Mouse (Mus musculus) liver, embryonic 12.5 days (tissue): ENCODE data around the gene BC035044. TPM values are rescaled to one million over a fixed set of nuclear protein-coding genes. Genes with fewer than 3 reads are reported as not detected.

Experiments used
- ATAC-seq: fragments of 200-750 bp; cut with Nextera tagmentation; 2 replicates; pipeline ENCODE4 v1.8.0; 2017; ENCODE audit warnings: moderate number of reproducible peaks, mild to moderate bottlenecking, moderate library complexity
- H3K27ac ChIP-seq: fragments of 300-500 bp; sonication (generic); 2 replicates; pipeline ENCODE4 v1.5.1; 2016; ENCODE audit warnings: mild to moderate bottlenecking
- H3K27me3 ChIP-seq: fragments of 300-500 bp; sonication (generic); replicated peaks from 2 replicates; pipeline ENCODE4 v1.6.1; 2016; ENCODE audit warnings: mild to moderate bottlenecking, moderate library complexity
- H3K36me3 ChIP-seq: fragments of 300-500 bp; sonication (generic); 2 replicates; pipeline ENCODE4 v1.6.1; 2016; ENCODE audit warnings: mild to moderate bottlenecking, moderate library complexity
- H3K4me1 ChIP-seq: fragments of 300-500 bp; sonication (generic); 2 replicates; pipeline ENCODE4 v1.6.1; 2016
- H3K4me2 ChIP-seq: fragments of 300-500 bp; sonication (generic); 2 replicates; pipeline ENCODE4 v1.6.1; 2016; ENCODE audit warnings: mild to moderate bottlenecking, moderate library complexity
- H3K4me3 ChIP-seq: fragments of 300-500 bp; sonication (generic); 2 replicates; pipeline ENCODE4 v1.5.1; 2016; ENCODE audit warnings: mild to moderate bottlenecking, moderate library complexity
- H3K9ac ChIP-seq: fragments of 300-500 bp; sonication (generic); 2 replicates; pipeline ENCODE4 v1.6.1; 2016; ENCODE audit warnings: mild to moderate bottlenecking, moderate library complexity
- H3K9me3 ChIP-seq: fragments of 300-500 bp; sonication (generic); replicated peaks from 2 replicates; pipeline ENCODE4 v1.6.1; 2016; ENCODE audit warnings: mild to moderate bottlenecking, moderate library complexity
- WGBS: fragments of 180-500 bp; shearing (Covaris S2); methylation state at CpG from one replicate; pipeline ENCODE4 v1.1.7; 2016; ENCODE audit not compliant: insufficient replicate concordance; 5-methylcytosine and 5-hydroxymethylcytosine counted together
- polyA plus RNA-seq: library from polyadenylated mRNA; unstranded; fragments of >200 nt; fragmentation: Nextera tagmentation; extraction: Ambion mirVana; gene quantifications from 2 replicates; pipeline ENCODE4 v1.2.1, GENCODE M21; 2016

The BC035044 gene
- polyA plus RNA-seq, 1 experiment from 2014 or later: 6.3 TPM

DNA sequence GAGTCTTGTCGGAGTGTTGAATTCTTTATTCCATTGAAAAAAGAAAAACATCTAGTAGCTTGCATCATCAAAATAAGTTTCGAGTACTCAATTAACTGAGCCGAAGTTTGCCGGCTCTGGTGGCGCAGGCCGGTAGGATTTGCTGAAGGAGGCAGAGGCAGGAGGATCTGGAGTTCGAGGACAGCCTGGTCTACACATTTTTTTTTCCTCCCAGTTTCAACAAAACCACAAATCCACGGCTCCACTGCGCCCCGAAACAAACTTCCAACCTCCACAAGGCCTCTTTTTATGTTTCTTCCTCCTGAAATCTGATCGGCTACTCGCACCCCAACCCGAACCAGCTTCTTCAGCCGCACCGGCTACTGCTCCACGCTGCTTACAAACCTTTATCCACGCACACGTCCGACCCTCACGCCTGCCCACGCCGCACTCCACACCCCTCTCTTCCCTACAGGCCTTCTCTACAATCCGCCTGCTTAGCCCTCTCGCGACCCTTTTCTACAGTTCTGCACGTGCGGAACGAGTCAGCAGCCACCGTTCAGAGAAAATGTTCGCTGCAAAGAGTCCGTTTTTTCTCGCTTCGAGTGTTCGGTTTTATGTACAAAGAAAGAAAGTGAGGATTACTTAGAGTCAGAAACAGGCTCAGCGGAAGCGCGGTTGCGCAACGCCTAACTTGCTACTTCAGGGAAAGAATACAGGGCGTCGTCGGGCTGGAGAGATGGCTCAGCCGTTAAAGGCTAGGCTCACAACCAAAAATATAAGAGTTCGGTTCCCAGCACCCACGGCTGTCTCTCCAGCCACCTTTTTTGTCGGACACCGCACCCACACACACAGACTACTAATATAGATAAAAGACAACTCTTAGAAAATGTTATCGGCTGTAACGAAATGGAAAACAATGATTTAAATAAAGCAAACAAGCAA lies 52.3 kb downstream of the BC035044 start:
- peak; percentile 79 for ATAC-seq
- H3K9ac ChIP-seq: peak overlapping the region; percentile 81
- peak overlapping the region; percentile 80 for H3K4me3 ChIP-seq
- under 1% methylated on average over 49 of the region's 49 CpGs for whole genome bisulfite sequencing
- no peaks in the 10 kb centered on the region for H3K36me3 ChIP-seq
- peaks cover 49% of the 10 kb centered on the region for H3K4me1 ChIP-seq
- H3K27me3 ChIP-seq: no peaks in the 10 kb centered on the region
- H3K9me3 ChIP-seq: no peaks in the 10 kb centered on the region
- peak overlapping the region; percentile 86 for H3K27ac ChIP-seq
- H3K4me2 ChIP-seq: peak overlapping the region; percentile 86

DNA sequence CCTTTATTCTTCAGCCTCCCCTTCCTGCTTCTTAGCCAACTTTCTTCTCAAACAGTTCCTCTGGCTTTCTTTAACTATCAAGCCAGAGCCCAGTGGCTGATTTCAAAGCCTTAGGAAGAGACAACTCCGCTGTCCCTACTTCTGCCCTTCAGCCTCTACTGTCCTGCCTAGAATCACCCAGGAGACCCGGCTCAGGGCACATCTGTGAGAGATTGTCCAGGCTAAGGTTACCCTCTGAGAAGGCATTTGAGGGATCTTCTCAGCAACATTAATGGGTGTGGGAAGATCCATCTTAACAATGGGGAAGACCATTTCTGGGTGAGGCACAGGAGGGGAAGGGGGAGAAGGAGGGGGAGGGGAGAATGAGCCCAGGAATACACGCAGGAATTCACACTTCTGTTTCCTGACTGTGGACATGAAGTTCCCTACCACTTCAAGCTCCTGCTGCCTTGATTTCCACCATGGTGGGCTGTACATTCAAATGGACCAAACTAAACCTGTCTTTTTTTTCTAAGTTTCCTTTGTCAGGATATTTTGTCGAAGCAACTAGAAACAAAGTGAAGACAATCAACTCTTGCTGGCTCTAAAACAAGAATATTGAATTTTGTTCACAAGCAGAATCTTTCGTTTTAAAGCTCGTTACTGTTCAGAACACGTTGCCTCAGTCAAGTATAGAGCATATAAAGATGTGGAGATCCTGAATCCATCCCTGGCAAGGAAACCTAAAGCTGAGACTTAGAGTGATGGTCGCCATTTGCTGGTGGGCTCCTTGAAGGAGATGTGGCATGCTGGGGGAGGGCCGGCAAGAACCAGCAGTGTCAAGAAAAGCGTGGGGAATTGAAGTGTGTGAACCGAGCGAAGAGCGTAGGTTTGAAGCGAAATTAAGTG lies 53.2 kb downstream of the BC035044 start:
- WGBS: 2% methylated on average over 14 of the region's 14 CpGs
- Histone ChIP-seq H3K27ac (peak overlapping the region; percentile 39; the same call in 1 of the 2 replicates), H3K9ac (peak overlapping the region; percentile 56), H3K36me3 (no peaks in the 10 kb centered on the region), H3K4me2 (peak overlapping the region; percentile 86), H3K4me1 (peaks cover 47% of the 10 kb centered on the region), H3K4me3 (peak overlapping the region; percentile 80), H3K27me3 (no peaks in the 10 kb centered on the region), H3K9me3 (no peaks in the 10 kb centered on the region)
- no peak for ATAC-seq

DNA sequence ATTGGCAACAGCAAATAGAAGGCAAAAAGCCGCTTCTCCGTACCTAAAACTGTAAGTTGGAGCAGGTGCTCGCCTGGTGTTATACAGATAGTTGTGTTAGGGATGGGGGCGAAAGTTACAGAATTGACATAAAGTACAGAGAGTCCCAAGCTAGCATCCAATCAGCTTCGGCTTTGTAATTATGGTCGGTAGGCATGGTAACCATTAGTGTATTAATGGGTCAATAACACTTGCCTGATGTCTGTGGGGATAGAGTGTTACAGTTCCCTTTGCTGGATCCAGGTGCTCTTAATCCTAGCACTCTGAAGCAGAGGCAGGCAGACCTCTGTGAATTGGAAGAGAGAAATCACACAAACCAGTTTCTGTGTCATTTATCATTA lies 54.0 kb downstream of the BC035044 start:
- ATAC-seq: no peak
- Histone ChIP-seq H3K27me3 (no peaks in the 10 kb centered on the region), H3K27ac (0 out of 2 replicates have a peak overlapping the region, but pooled peaks have one; percentile 39), H3K4me3 (peak overlapping the region; percentile 80), H3K9me3 (no peaks in the 10 kb centered on the region), H3K9ac (peak overlapping the region; percentile 56; the same call in 1 of the 2 replicates), H3K4me2 (peak overlapping the region; percentile 86), H3K36me3 (no peaks in the 10 kb centered on the region), H3K4me1 (peaks cover 41% of the 10 kb centered on the region)
- 63% methylated on average over 6 of the region's 6 CpGs for whole genome bisulfite sequencing

DNA sequence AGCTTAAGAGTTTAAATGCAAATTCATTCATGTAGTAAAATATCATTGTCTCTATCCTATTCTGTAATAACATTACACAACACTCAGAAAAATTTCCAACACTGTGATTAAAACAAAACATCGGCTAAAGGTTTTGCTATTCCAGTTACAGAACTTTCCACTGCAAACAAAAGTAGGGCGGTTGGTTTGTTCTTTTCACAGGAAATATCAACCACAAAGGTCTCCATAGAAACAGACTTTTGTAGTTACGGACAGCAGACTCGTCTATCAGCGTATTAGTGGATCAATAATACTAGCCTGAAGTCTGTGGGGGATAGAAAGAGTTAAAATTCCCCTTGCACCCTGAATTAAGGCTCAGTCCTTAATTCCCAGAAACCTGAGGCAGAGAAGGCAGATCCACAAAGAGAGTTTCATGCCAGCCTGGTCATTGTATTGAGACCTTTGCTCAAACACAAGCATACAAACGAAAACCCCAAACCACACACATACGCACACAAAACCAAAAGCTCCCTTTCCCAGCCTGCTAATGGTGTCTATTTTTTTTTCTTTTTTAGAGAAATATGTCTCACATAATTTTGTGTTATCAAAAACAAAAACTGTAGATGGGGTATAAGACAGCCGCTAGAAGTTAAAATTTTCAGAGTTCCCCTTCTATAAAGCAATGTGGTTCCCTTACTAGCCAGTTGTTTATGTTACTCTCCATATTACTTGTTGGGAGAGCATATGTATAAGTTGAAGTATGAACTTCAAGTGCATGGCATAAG lies 54.6 kb downstream of the BC035044 start:
- no peaks in the 10 kb centered on the region for H3K9me3 ChIP-seq
- peak overlapping the region; percentile 86 for H3K4me2 ChIP-seq

DNA sequence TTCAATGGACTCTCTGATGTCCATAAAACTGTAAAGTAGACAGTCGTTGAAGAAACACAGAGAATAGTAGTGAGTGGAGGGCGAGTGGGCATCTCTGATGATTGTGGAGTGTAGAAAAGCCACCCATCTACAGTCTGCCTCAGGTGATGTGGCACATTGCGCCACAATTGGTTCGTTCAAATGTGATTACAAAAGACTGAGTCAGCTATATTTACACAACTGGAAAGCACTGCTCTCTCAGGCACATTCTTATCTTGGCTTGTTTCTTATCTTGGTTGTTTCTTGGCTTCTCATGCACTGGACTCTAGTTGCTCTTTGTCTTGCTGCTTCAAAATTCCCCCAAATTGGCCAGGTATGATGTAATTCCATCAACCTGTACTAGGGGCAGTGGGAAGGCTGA lies 55.4 kb downstream of the BC035044 start:
- ATAC-seq: no peak
- H3K27me3 ChIP-seq: no peaks in the 10 kb centered on the region
- no peak overlapping the region for H3K4me2 ChIP-seq
- H3K4me1 ChIP-seq: peaks cover 34% of the 10 kb centered on the region
- 44% methylated on average over 4 of the region's 4 CpGs for WGBS
- no peaks in the 10 kb centered on the region for H3K9me3 ChIP-seq
- no peak overlapping the region for H3K27ac ChIP-seq
- no peak overlapping the region for H3K9ac ChIP-seq
- H3K4me3 ChIP-seq: no peak overlapping the region
- H3K36me3 ChIP-seq: no peaks in the 10 kb centered on the region

More for the DNA sequence above, 54.6 kb downstream of the BC035044 start:
- ATAC-seq: no peak
- no peak overlapping the region for H3K4me3 ChIP-seq
- H3K36me3 ChIP-seq: no peaks in the 10 kb centered on the region
- H3K4me1 ChIP-seq: peaks cover 36% of the 10 kb centered on the region
- WGBS: 43% methylated on average over 8 of the region's 8 CpGs
- no peak overlapping the region for H3K27ac ChIP-seq
- no peak overlapping the region for H3K9ac ChIP-seq
- H3K27me3 ChIP-seq: no peaks in the 10 kb centered on the region

DNA sequence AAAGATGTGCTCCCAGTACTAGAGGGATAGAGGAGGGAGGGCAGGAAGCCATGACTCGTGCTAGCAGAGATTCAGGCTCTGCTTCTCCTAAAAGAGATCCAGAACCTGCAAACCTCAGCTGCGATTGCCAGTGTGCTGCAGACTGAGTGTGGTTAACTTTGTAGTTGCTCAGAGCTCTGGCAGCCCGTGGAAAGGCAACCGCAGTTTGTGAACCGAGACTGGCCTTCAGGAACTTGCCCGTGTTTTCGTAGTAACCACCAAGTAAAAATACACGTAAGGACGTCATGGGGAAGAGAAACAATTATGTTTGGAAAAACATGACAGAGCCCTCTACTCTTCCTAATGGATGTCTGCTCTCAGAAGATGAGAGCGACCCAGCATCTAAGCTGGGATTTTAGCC lies 57.9 kb downstream of the BC035044 start:
- no peaks in the 10 kb centered on the region for H3K9me3 ChIP-seq
- no peak for ATAC-seq
- H3K4me1 ChIP-seq: peaks cover 23% of the 10 kb centered on the region
- WGBS: 70% methylated on average over 10 of the region's 10 CpGs
- no peak overlapping the region for H3K27ac ChIP-seq
- H3K36me3 ChIP-seq: no peaks in the 10 kb centered on the region
- H3K9ac ChIP-seq: no peak overlapping the region
- H3K4me2 ChIP-seq: no peak overlapping the region
- H3K27me3 ChIP-seq: no peaks in the 10 kb centered on the region
- H3K4me3 ChIP-seq: no peak overlapping the region

DNA sequence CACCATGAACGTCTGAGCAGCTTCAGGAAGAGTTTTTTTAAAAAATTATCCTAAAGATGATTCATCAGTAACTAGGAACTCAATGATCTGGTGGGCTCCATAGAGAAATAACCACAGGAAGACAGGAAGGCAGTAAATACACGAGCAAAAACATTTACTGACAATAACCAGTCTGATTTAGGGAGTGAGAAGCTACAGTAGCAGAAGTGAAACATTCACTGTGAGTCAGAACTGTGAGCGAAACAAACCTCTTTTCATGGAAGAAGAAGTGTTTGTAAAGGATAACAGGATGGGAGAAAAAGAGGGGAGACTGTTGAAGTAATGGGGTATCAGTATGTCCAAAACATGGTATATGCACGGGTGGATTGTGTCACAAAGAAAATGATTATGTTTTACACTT lies 61.1 kb downstream of the BC035044 start:
- Histone ChIP-seq H3K4me2 (no peak overlapping the region), H3K4me3 (no peak overlapping the region), H3K27ac (no peak overlapping the region), H3K9ac (no peak overlapping the region), H3K4me1 (no peaks in the 10 kb centered on the region), H3K9me3 (no peaks in the 10 kb centered on the region), H3K36me3 (no peaks in the 10 kb centered on the region), H3K27me3 (no peaks in the 10 kb centered on the region)
- 38% methylated on average over 4 of the region's 4 CpGs for WGBS
- ATAC-seq: no peak

DNA sequence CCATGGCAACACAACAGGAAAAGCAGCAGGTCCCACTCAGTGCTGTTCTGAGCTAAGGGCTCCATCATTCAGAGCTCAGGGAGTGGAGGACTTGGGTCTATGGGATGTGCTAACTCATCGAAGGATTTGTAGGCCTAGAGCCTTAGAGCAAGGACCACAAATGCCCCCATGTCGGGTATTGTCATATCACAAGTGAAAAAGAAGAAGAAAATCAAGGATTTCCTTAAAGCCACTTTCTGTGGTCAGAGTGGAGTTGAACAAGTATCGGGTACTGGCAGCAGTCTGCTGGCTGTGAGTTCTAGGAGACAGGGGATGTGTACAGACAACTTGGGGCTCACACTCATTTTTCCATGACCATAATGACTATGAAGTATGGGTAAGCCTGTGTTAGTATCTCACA lies 64.1 kb downstream of the BC035044 start:
- no peak overlapping the region for H3K4me2 ChIP-seq
- WGBS: 64% methylated on average over 3 of the region's 3 CpGs
- H3K9ac ChIP-seq: no peak overlapping the region
- no peaks in the 10 kb centered on the region for H3K36me3 ChIP-seq
- no peak overlapping the region for H3K27ac ChIP-seq
- no peak overlapping the region for H3K4me3 ChIP-seq
- H3K9me3 ChIP-seq: no peaks in the 10 kb centered on the region
- H3K27me3 ChIP-seq: no peaks in the 10 kb centered on the region
- H3K4me1 ChIP-seq: no peaks in the 10 kb centered on the region
- no peak for ATAC-seq

DNA sequence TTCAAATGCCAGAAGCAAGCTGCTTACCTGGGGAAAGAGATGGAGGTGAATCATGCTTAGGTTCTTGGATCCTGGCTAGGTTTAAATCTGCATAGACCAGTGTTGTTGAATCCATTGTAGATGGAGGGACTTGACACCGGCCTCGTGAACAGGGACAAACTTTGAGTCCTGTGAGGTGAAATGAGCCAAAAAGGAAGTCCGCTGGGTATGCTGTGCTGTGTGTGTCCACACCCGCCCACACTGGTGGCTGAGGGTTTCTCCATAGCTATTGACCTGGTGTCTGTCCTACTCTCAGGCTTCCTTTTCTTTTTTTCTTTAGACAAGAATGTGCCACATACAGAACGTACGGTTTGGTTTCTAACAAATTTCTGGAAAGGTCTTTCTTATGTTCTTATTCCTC lies 64.8 kb downstream of the BC035044 start, which contains the start of the genes Gm44511 and Klrb1b:
TSS of gene Gm44511 (minus strand) at position 184 of the 400 bp plus-strand sequence.
TSS of gene Klrb1b (minus strand) at position 200 of the 400 bp plus-strand sequence.
- H3K9ac ChIP-seq: no peak within 1 kb of the TSS
- 67% methylated on average over 6 of the region's 6 CpGs for WGBS
- ATAC-seq: no peak
- H3K4me2 ChIP-seq: no peak within 1 kb of the TSS
- no peaks in the 10 kb centered on the region for H3K27me3 ChIP-seq
- H3K9me3 ChIP-seq: no peaks in the 10 kb centered on the region
- H3K27ac ChIP-seq: no peak within 1 kb of the TSS
- no peak within 1 kb of the TSS for H3K4me3 ChIP-seq
- no peaks in the 10 kb centered on the region for H3K36me3 ChIP-seq
- H3K4me1 ChIP-seq: no peaks in the 10 kb centered on the region

DNA sequence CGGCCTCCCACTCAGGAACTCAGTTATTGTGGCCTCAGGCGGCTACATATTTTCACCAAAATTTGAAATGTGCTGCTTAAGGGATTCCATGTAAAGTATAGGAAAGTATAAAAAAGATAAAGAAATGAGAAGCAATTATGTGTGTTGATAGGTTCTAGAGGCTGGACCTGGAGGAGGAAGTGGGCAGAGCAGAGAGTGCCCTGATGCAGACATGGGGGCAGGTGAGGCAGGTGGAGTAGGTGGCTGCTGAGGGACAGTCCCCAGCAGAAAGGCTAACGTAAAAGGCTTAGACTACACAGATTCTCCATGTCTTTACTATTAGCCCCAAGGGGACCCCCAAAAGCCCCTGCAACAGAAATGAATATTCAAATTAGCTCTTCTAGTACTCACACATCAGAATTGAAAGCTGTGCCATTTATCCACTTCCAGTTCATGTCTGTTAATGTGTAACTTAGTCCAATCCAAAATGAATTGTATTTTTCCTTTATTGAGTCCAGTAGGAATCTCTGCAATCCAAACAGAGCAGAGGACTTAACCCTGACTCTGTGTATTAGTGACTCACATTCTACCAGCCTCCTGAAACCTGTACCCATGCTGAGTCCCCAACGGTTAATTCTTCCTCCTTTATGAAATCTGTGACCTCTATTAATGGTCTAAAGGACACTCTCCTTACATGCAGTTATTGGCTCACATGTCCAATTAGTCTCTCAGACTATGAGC lies 72.7 kb downstream of the BC035044 start:
- H3K4me1 ChIP-seq: no peaks in the 10 kb centered on the region
- H3K4me3 ChIP-seq: no peak overlapping the region
- WGBS: 66% methylated on average over 4 of the region's 4 CpGs
- no peak overlapping the region for H3K27ac ChIP-seq
- no peak overlapping the region for H3K9ac ChIP-seq
- H3K27me3 ChIP-seq: no peaks in the 10 kb centered on the region
- ATAC-seq: no peak
- no peak overlapping the region for H3K4me2 ChIP-seq
- H3K9me3 ChIP-seq: no peaks in the 10 kb centered on the region
- no peaks in the 10 kb centered on the region for H3K36me3 ChIP-seq

DNA sequence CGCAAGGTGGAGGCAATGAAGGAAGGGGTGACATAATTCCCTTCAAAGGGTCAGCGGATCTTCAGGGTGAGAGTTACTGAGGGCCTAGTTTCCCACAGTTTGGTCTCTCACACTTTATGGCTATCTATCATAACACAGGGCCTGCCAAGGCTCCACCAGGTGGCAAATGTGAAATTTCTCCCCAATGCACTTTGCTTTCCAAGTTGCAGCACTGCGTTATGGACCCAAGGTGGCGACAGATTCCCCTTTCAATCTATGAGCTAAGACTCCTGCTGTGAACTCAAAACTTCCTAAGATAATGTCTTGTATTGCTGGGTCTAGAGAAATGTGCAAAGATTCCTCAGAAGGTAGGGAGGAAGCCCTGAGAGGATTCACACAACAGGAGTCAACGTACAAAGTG lies 82.4 kb downstream of the BC035044 start:
- H3K4me2 ChIP-seq: no peak overlapping the region
- no peak for ATAC-seq
- WGBS: 73% methylated on average over 5 of the region's 5 CpGs

More for the DNA sequence above, 82.4 kb downstream of the BC035044 start:
- no peaks in the 10 kb centered on the region for H3K27me3 ChIP-seq
- H3K9ac ChIP-seq: no peak overlapping the region
- H3K36me3 ChIP-seq: no peaks in the 10 kb centered on the region
- H3K4me1 ChIP-seq: 0 out of 2 replicates have a peak, but pooled peaks cover 7% of the 10 kb centered on the region
- H3K4me3 ChIP-seq: no peak overlapping the region
- H3K9me3 ChIP-seq: no peaks in the 10 kb centered on the region
- H3K27ac ChIP-seq: no peak overlapping the region
